Mouse (Mus musculus) CD8-positive naive resting alpha-beta T cell, adult 2 months (primary cell): ENCODE measurements around the gene Uba1y.
"Not testable (repeated sequence)": the region's sequence is repeated elsewhere in the genome, so short reads cannot be mapped to it uniquely, and the experiment has no call there.

ENCODE experiments used
- DNase-seq, 2 experiments: peaks; one replicate each; pipeline ENCODE4 v3.0.0; 2022; ENCODE audit warnings: low read depth in 2 of 2, low spot score in 2 of 2

Uba1y gene

GRCm38 (mm10) chrY:818396-818795 is at the start of gene Uba1y:
Gene Uba1y (plus strand): TSS chrY:818649.
- DNase-seq, result no peak

- not testable (repeated sequence) for DNase-seq
Observed at GRCm38 (mm10) chrY:797309-797708, 21.1 kb upstream of the Uba1y start, which contains the start of gene Zfy1. Gene Zfy1 (minus strand): TSS chrY:797409.

GRCm38 (mm10) chrY:808991-809661 is 9.3 kb upstream of the Uba1y start:
- DNase-seq, result no peak

GRCm38 (mm10) chrY:872404-872803 is 54.0 kb downstream of the Uba1y start:
- DNase-seq, result no peak

GRCm38 (mm10) chrY:872855-873549 is 54.6 kb downstream of the Uba1y start:
- DNase-seq, result no peak
